Mouse (Mus musculus) spleen, postnatal 4 days (tissue): ENCODE data around the gene Hpn.

Experiments
- DNase-seq, 2 experiments: peaks; one replicate each; pipeline ENCODE4 v3.0.0; 2022; ENCODE audit warnings: low spot score in 2 of 2

Gene Hpn

DNA sequence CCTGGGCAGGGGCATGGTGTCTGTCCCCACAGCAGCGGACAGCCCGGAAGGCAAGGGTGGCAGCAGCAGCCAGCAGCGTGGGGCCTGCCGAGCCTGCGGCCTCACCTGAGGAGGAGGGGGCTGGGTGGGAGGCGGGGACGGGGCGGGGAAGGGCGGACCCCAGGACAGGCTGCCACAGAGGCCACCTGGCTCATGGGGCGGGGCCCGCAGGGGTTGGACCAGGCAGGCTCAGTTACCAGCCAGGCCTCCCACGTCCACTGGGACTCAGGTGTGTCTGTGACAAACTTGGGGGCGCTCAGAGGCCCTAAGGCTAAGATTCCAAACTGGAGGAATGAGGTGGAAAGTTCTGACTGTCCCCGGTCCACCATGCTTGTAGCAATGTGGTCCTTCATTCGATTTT lies at the start of gene Hpn:
Gene Hpn (minus strand): TSS at position 109 of the 400 bp plus-strand sequence.
- DNase-seq = no peak

DNA sequence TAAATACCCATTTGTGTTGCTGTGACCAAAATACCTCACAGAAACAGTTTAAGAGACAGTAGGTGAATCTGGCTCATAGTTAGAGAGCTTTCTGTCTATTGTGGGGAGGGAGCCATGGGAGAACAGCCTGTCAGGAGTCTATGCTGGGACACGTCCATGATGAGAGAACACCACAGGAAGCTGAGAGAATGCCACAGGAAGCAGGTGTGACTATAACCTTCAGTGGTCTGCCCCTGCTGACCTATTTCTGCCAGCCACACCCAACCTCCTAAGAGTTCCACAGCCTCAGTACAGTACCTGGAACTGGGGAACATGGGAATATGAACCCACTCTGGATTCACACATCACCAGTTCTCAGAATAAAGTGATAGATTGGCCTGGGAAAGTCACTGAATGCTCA lies 49.7 kb upstream of the Hpn start:
- no peak for DNase-seq

DNA sequence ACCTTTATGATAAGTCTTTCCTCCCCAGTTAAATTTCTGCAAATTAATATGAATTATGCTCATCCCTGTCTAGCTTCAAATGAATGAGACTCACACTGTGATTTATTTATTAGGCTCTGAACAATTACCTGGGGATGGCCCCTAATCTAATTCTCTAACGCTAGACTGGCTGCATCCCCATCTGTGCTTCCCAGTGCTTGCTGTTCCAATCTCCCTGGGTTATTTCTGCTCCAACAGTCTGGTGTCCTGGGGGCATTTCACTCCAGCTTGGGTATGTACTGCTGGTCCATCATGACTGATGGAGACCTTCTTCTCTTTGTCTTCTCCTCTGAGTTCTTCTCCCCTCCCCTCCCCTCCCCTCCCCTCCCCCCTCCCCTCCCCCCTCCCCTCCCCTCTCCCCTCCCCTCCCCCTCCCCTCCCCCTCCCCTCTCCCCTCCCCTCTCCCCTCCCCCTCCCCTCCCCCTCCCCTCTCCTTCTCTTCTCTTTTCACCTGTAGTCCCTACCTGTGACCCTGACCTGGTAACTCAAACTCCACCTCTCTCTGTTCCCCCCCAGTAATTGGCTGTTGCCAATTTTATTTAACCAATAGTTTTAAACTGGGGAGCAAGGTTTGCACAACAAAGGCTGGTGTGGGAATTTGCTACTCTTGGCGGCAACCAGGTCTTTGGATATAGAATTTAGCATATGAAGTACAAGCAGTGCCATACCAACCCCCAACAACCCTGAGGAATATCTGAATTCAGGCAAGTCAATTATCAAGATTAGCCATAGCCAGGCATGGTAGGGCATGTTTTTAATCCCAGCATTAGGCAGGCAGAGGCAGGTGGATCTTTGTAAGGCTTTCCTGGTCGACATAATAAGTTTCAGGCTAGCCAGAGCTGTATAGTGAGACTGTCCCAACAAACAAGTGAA lies 48.8 kb upstream of the Hpn start:
- no peak for DNase-seq

DNA sequence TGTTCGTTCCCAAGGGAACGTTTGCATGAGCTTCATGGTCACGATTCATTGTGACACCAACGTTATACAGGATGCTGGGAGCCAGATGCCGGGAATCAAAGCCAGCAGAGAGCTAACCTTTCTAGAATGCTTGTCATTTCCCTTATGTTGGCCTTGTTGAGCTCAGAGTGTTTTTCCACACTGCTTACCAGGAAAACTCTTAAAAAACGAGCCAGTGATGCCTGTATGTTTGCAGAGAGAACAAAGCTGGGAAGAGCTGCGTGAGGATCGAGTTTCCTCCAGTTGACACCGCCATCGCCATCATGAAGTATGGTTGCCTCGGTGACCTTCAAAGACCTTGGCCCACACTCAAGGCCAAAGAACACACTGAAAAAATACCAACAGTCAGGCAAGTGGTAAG lies 47.2 kb upstream of the Hpn start:
- no peak for DNase-seq

DNA sequence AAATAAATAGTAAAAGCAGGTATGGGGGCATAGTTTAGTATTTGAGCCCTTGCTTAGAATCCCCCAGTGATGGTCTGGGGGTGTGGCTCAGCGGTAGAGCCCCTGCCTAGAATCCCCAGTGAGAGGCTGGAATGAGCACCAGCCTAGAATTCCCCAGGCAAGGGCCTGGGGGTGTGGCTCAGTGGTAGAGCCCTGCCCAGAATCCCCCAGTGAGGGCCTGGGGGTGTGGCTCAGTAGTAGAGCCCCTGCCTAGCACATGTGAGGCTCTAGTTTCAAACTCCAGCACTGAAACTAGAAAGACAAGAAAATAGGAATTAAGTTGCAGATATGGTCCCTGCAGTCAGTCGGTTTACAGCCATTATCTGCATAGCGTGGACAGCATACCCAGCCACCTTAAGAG lies 46.7 kb upstream of the Hpn start:
- DNase-seq = no peak

DNA sequence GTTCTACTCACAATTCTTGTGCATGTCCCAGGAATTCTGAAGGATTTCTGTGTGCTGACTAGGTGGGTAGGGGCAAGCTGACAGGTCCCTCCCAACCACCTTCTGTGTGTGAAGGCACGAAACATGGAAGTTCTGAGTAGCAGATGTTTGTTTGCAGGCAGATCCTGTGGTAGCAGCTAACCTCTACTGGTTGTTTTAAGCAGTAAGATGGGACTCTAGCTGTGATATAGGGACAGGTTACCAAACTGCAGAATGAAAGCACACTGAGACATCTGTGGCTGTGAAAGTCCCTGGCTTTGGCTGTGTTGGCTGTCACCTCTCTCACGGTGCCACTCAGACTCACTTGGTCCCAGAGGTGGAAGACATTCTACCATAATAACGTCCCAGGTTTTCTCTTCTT lies 46.2 kb upstream of the Hpn start:
- DNase-seq = no peak

DNA sequence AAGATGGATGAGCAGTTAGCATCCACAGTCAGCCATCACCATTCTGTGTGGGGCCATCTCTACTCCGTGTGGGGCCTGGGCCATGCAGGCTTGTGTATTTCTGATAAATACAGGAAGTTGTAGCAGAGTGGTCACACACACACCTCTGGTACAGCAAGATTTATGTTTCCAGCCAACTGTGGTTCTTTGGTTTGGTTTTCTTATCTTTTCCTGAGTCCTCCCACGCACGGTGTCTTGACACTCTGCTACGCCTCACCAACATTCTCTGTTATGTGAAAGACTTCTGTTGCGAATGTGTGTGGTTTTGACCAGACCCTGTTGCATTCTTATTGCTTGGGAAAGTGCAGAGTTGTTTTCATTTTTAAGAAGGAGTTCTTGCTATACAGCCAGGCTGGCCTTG lies 45.7 kb upstream of the Hpn start:
- DNase-seq = no peak

DNA sequence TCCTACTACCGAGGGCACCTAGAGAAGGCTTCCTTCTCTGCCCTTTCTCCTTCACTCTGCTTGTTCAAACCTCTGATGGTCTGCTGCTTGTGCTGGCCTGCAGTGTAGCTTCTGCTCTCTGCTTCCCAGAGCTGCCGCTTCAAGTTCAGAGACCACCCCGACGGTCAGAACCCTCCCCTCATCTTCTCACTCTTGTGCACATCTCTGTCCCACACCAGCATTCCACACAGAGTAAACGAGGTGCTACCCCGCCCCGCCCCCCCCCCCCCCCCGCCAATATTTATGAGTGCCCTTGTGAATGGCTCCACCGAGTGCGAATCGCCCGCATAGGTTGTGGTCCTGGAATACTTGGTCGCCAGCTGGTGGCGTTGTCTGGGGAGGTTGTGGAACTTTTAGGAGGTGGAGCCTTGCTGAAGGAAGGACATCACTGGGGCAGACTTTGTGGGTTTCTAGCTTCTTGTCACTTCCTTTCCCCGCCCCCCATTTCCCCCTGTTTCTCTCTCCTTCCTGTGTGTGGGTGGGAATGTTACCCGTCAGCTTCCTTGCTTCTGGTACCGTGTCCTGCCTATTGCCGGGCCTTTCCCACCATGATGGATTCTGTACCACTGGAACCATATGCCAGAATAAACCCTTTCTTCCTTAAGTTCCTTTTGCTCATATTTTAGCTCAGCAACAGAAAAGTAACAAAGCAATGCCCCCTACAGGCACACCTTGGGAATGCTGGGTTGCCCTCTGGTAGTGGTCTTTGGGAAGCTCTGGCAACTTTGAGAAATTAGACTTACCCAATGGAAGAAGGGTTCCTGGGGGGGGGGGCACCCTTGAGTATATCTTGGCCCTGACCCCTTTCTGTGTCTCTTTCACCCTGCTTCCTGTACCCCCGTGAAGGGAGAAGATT lies 41.2 kb upstream of the Hpn start:
- peak in 1 of 2 experiments; percentile 48 for DNase-seq

DNA sequence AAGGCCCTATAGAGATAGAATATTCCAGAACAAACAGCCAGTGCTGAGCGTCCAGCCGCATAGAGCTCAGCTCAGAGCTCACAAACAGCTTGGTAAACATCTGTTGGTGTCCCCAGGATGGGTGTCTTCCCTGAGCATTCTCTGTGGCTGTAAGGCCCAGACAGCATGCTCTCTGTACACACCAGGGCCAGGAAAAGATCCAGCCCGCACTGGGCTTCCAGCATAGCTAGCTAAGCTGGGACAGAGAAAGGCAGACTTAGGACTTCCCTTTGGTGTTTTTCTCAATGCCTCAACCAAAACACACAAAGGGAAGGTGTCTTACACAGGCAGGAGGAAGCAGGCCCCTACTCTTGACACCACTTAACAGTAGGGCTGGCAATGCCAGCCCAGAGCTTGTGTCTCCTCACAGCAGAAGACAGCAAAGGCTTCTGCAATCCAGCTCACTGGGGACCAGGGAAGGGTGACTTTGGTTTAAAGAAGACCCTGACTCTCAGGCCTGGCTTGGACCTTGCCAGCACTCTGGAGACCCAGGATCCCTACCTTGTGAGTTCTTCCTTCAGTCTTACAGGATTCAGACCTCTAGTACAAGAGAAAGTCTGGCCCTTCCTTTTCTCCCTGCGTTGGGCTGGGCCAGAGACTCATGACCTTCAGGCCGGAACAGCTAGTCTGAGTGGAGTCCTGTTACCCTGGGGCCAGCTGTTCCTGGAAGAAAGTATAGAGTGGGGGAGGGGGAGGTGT lies 40.4 kb upstream of the Hpn start, which contains the start of gene Gramd1a:
Gene Gramd1a (minus strand): TSS at position 601 of the 738 bp plus-strand sequence.
- DNase-seq = no peak

DNA sequence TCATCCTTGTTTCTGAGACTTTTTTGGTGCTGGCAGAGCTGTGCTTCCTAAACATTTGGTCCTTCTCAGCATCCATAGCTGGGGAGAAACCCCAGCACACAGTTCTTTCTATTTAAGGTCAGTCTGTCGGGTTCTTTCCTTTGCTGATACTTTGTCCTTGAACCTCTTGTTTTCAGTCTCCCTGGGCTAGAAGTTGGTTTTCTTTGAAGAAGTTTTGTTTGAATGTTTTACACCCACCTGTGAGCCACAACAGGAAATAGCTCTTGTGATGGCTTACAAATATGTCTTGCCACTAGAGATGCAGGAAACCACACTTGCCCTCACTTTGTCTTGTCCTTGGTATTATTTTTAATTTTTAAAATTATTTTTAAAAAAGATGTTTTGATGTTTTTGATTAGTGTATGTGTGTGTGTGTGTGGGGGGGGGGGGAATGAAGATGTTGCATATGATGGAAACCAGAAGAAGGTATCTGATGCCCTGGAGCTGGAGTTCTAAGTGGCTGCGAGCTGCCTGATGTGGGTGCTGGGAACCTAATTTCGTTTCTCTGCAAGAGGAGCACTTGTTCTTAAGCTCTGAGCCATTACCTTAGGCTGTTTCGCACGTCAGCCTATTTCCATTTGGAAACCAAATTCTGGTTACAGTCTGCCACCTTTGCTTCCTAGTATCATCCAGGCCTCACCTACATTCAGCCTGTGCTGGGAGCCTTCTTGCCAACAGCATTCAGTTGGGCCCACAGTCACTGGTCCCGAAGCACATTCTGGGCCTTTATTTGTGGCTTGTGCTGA lies 38.6 kb upstream of the Hpn start:
- no peak for DNase-seq

DNA sequence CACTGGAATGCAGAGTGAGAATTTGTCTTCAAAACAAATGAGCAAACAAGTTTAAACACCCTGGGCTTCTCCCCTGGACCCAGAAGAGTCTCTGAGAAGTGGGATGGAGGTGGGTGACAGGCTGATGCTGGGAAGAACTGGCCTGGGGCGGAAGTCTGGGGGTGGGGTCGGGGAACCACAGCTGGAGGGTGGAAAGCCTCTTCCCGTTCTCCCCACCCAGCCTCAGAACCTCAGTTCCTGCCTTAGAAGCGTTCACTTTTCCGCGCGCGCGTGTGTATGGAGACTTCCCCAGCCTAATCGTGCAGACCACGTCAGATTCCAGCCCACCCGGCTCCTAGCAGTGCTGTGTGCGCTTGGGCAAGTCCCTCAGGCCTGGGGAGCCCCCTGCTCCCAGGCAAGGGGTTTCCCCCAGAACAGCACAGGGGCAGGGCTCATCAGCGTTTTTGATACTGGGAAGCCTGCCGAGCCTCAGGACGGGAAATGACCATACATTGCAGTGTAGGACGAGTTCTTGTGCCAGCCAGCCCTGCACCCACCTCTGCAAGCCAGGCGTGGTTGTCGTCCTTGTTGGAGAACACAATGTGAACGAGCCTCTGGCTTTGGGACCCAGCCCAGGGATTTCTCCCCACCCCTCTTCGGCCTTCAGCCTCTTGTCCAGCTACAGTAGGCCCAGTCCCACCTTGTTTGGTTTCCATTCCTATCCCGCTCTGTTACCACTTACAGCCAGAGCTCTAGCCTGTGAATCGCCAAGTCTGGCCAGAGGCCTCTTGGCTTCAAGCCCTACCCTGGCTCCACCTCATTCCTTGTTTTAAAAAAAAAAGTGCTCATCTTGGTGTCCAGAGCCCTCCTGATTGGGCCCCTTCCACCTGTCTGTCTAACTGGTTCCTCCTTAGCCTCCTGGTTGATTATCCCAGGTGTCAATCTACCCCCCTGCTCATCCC lies 36.5 kb upstream of the Hpn start:
- peak; percentile 46 to 79 for DNase-seq

DNA sequence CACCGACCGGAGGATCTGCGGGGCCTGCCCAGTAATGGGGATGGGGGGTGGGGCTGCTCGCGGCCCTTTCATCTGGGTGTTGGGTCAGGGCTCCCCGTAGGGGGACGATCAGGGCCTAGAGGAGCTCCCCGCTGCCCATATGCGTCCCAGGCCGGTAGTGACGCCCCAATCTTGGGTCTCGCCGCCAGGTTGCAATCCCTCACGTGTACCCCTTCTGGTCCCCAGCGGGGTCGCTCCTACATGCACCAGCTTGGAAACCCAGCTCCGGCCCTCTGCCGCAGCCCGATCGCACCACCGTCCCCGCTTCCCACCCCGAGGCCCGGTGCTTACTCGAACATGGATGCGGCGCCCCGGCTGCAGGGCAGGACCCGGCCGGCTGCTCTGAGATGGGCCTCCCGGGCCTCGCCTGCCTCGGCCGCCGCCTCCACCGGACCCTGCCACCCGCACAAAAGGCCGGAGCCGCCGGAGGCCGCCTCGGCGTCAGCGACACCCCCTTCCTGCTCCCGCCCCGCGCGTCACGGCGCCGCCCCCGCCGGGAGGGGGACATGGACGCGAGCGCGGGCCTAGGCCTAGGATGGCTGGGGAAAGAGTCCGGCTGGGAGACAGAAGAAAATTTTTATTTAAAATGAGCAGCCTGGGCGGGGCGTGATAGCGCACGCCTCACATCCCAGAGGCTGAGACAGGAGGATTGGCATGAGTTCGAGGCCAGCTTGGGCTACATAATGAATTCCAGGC lies 35.6 kb upstream of the Hpn start:
- peak; percentile 80 to 89 for DNase-seq

DNA sequence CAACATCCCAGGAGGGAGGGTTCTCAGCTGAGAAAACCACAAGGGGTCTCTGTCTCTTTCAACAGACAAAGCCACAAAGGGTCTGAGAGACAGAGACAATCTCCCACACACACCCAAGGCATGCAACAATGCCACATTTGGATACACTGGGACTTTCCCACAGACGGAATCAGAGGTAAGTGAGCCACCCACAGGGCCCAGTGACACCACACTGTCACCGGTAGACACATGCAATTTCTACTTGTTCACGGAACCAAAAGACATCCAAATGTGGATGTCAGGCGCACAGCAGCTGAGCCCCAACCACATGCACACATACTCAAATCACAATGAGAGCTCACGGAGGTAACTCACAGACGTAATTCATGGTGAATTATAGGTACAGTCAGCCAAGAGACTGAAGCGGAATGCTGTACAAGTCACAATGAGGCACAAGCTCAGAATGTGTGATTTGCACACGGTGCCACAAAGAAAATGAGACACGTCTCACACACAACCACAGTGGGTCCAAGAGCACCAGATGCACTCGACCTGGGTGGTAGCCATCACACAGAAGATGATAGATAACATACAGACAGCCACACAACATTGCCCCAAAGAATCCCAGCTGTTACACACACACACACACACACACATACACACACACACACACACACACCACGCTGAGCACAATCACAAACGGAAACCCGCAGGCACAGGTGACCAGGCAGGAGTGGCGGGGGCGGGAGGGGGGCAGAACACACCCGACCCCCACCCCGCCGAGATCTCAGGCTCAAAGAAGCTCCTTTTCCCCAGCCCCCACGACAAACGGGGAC lies 34.9 kb upstream of the Hpn start:
- no peak for DNase-seq

DNA sequence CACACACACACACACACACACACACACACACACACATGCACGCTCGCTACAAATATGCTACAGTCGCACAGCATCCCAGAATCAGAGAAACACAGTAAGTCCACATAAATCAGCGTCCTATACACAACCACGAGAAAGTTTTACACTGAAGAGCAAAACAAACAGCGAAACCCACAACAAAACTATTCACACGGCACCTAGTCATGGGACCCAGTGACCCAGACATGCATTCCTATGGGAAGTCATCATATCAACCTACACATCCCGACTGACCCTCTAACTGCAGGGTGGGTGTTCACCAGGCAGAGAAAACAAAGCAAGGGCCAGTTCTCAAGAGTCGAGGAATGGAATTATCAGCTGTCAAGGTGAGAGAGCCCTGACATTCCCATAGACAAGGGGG lies 34.2 kb upstream of the Hpn start:
- no peak for DNase-seq

DNA sequence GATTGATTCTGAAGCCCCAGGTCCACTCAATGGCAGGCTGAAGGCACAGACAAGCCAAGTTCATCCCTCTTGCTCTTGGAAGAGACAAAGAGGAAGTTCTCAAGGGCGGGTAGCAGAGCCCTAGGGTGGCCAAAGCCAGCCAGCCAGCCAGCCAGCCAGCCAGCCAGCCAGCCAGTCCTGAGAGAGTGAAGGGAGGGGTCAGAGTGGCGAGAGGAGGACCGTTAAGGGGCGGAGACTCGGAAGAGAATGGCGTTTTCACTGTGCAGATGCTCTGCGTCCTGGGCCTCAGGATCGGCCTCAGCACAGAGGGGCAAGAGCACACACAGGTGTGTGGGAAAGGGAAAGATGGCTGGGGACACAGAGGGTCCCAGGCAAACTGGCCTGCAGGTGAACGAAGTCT lies 33.7 kb upstream of the Hpn start:
- DNase-seq = peak; percentile 64 to 76

DNA sequence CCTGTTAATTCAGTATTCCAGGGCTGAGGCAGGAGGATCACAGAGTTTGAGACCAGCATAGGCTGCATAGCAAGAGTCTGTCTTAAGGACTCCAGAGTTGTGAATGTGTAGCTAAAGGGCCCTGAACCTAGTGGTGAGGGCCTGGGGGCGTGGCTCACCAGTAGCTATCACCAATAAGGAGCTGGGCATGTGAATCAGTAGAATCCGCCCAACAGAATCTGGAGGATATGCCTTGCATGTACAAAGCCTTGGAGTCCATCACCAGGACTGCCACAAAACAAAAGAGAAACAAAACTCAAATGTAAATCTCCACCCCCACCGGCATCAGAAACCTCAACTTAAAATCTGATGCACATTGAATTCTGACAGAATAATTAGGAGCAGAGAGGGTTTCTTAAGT lies 33.0 kb upstream of the Hpn start:
- DNase-seq = no peak

DNA sequence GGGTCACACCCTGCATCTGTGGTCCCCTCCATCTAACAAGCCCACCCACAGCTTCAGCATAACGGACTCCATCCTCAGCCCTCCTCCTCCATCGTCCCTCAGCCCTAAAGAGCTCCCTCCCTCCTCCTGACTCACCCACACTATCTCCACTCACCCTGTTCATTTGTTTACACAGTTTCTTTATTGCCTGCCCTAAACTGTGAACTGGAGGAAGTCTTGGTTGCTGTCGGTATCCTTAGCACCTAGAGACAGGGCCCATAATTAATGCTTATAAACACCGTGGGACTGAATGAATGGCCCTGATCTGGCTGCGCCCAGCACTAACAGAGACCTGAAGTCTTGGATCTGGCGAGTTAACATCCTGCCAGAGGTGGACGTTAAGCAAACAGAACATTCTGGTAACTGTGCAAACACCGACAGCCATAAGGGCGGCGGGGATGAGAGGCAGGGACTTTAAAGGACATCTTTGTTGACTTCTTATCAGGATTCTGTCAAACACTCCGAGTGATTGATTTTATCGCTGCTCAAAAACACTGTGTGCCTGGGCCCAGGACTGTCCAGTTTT lies 30.6 kb upstream of the Hpn start:
- no peak for DNase-seq

DNA sequence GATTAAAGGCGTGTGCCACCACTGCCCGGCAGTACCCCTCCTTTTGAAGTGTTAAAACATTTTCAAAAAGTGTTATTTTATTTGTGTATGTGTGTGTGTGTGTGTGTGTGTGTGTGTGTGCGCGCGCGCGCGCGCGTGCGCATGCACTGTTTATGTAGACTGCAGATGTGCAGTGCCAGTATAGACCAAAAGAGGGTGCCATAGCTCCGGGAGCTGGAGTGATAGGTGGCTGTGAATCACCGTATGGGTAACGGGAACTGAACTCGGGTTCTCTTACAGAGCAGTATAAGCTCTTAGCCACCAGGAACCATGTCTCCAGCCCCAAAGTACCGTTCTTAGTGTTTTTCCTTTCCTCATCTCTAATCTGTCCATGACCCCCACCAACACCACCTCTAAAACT lies 29.8 kb upstream of the Hpn start:
- no peak for DNase-seq
